Mouse (Mus musculus) intestine, embryonic 14.5 days (tissue): ENCODE results near the gene Pcsk2. TPM values are rescaled to one million over a fixed set of nuclear protein-coding genes. Genes with fewer than 3 reads are reported as not detected.

Experiments used
- ATAC-seq: fragments of 200-750 bp; cut with Nextera tagmentation; replicated peaks from 2 replicates; pipeline ENCODE4 v1.8.0; 2017; ENCODE audit warnings: low read depth, moderate number of reproducible peaks, moderate TSS enrichment, moderate library complexity; ENCODE audit not compliant: low FRiP score, low TSS enrichment
- DNase-seq: peaks from one replicate; pipeline ENCODE4 v3.0.0-alpha.2; 2018; ENCODE audit warnings: low spot score
- H3K27ac ChIP-seq: fragments of 300-500 bp; sonication (generic); 2 replicates; pipeline ENCODE4 v1.5.1; 2014; ENCODE audit warnings: low read depth, mild to moderate bottlenecking, control low read depth
- H3K27me3 ChIP-seq: fragments of 300-500 bp; sonication (generic); replicated peaks from 2 replicates; pipeline ENCODE4 v1.6.1; 2014; ENCODE audit warnings: low read length, control low read depth; ENCODE audit not compliant: control insufficient read depth, insufficient read depth
- H3K36me3 ChIP-seq: fragments of 300-500 bp; sonication (generic); 2 replicates; pipeline ENCODE4 v1.6.1; 2014; ENCODE audit warnings: low read length, control low read depth; ENCODE audit not compliant: control insufficient read depth, insufficient read depth
- H3K4me1 ChIP-seq: fragments of 300-500 bp; sonication (generic); replicated peaks from 2 replicates; pipeline ENCODE4 v1.6.1; 2014; ENCODE audit warnings: low read length, control low read depth, mixed read lengths; ENCODE audit not compliant: control insufficient read depth, insufficient read depth
- H3K4me2 ChIP-seq: fragments of 300-500 bp; sonication (generic); 2 replicates; pipeline ENCODE4 v1.6.1; 2014; ENCODE audit warnings: low read length
- H3K4me3 ChIP-seq: fragments of 300-500 bp; sonication (generic); 2 replicates; pipeline ENCODE4 v1.5.1; 2014; ENCODE audit warnings: low read depth, low read length, control low read depth, mixed read lengths
- H3K9ac ChIP-seq: fragments of 300-500 bp; sonication (generic); 2 replicates; pipeline ENCODE4 v1.6.1; 2014; ENCODE audit warnings: mild to moderate bottlenecking, low read length
- H3K9me3 ChIP-seq: fragments of 300-500 bp; sonication (generic); 2 replicates; pipeline ENCODE4 v1.6.1; 2016; ENCODE audit warnings: low read length, control low read depth; ENCODE audit not compliant: control insufficient read depth
- WGBS: fragments of 180-500 bp; shearing (Covaris S2); extraction: QIAGEN DNeasy Blood & Tissue Kit; methylation state at CpG from one replicate; pipeline ENCODE4 v1.1.7; 2014; 5-methylcytosine and 5-hydroxymethylcytosine counted together
- polyA plus RNA-seq: library from polyadenylated mRNA; unstranded; fragments of >200 nt; fragmentation: Nextera tagmentation; extraction: Ambion mirVana; gene quantifications from 2 replicates; pipeline ENCODE4 v1.2.1, GENCODE M21; 2014

Pcsk2 gene
- polyA plus RNA-seq, 1 experiment from 2014 or later = 1.7 TPM

DNA sequence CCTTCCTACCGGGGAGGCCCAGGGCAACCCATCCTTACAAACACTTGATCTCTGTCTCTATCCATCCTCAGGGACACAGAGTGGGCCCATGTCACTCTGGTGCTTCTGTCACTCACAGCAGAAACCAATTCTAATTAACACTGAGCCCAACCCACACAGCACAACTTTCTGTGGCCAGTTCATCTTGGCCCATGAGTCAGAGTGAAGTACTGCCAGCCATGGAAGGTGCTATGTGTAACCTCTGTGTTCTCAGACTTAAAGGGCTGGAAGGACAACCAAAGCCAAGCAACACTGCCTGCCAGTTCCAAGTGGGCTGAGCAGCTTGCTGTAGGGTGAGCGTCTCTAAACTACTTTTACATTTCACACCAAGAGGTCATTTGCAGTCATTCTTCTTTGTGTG is 313.2 kb downstream of the Pcsk2 start:
- ATAC-seq (no peak), DNase-seq (no peak)
- no peak overlapping the region for H3K4me3 ChIP-seq
- H3K9ac ChIP-seq = no peak overlapping the region
- no peaks in the 10 kb centered on the region for H3K9me3 ChIP-seq
- H3K27ac ChIP-seq = no peak overlapping the region
- 0 out of 2 replicates have a peak, but pooled peaks cover 2% of the 10 kb centered on the region for H3K27me3 ChIP-seq
- 0 out of 2 replicates have a peak, but pooled peaks cover 4% of the 10 kb centered on the region for H3K4me1 ChIP-seq
- 78% methylated on average over 2 of the region's 2 CpGs for WGBS
- no peak overlapping the region for H3K4me2 ChIP-seq
- H3K36me3 ChIP-seq = no peaks in the 10 kb centered on the region

DNA sequence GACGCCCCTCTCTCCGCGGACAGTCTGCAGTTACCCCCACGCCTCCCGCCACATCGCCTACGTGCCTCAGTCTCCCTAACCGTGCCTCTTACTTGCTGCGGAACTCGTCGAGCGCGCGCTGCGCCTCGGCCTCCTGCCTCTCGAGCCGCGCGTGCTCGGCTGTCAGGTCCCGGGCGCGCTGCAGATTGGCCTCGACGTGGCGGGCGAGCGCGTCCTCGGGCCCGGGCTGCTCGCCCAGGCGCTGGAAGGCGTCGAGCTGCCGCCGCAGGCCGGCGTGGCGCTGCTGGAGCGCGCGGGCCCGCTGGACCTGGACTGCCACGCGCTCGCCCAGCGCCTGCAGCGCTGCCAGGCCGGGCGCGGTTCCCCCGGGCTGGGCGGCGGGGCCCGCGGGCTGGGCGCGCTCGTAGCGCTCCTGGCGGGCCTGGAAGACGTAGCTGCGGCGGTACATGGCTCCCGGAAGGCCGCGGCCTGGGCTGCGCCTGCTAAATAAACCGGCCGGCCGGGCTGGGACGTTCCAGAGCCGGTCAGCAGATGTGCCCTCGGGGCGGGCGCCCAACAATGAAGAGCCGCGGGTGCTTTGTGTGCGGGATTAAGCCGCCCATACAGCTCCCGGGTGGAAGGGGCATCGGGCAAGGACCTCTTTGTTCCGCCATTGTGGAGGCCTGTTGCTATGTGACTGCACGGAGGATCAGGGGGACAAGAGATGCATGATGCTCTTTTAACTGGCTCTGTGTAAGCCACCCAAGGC is 316.7 kb downstream of the Pcsk2 start, which contains the start of gene Bfsp1:
Bfsp1 (minus strand) TSS at position 690 of the 748 bp plus-strand sequence.
- 0 out of 2 replicates have a peak, but pooled peaks cover 2% of the 10 kb centered on the region for H3K27me3 ChIP-seq
- no peaks in the 10 kb centered on the region for H3K9me3 ChIP-seq
- peak within 1 kb of the TSS; percentile 71 for H3K9ac ChIP-seq
- no peaks in the 10 kb centered on the region for H3K36me3 ChIP-seq
- ATAC-seq (peak; percentile 77), DNase-seq (peak; percentile 85)
- peak within 1 kb of the TSS; percentile 37 for H3K4me3 ChIP-seq
- WGBS = 3% methylated on average over 83 of the region's 86 CpGs
- peaks cover 6% of the 10 kb centered on the region; the same call in 1 of the 2 replicates for H3K4me1 ChIP-seq
- H3K4me2 ChIP-seq = peak within 1 kb of the TSS; percentile 60
- 0 out of 2 replicates have a peak within 1 kb of the TSS, but pooled peaks have one; percentile 18 for H3K27ac ChIP-seq

DNA sequence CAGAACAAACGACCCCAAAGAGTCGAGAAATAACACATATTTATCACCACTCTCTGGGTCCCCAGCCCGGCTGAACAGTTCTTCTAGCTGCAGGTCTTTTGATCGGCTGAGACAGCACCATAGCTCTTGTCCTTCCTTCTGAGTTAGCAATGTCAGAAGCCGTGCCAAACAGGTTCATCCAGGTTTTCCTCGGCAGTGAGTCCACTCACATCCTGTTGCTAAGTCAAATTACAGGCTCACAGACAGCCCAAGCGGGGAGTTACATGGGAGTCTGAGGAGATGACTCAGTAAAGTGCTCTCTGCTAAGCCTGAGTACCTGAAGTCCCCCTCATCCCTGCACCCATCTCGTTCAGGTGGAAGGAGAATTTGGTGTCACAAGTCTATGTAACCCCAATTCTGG is 318.6 kb downstream of the Pcsk2 start:
- Histone ChIP-seq H3K27me3 (0 out of 2 replicates have a peak, but pooled peaks cover 2% of the 10 kb centered on the region), H3K9ac (no peak overlapping the region), H3K27ac (no peak overlapping the region), H3K4me3 (no peak overlapping the region), H3K9me3 (no peaks in the 10 kb centered on the region), H3K4me2 (no peak overlapping the region), H3K36me3 (no peaks in the 10 kb centered on the region), H3K4me1 (peaks cover 6% of the 10 kb centered on the region; the same call in 1 of the 2 replicates)
- ATAC-seq (no peak), DNase-seq (no peak)
- 46% methylated on average over 8 of the region's 8 CpGs for WGBS
